Mouse (Mus musculus) forebrain, embryonic 15.5 days (tissue): ENCODE results near the gene Zdbf2. TPM values are rescaled to one million over a fixed set of nuclear protein-coding genes. Genes with fewer than 3 reads are reported as not detected.

ENCODE experiments used
- ATAC-seq: fragments of 200-750 bp; cut with Nextera tagmentation; replicated peaks from 2 replicates; pipeline ENCODE4 v1.8.0; 2017; ENCODE audit warnings: mild to moderate bottlenecking, moderate TSS enrichment, moderate library complexity
- H3K27ac ChIP-seq: fragments of 300-500 bp; sonication (generic); replicated peaks from 2 replicates; pipeline ENCODE4 v1.5.1; 2015; ENCODE audit warnings: mild to moderate bottlenecking, inconsistent platforms
- H3K27me3 ChIP-seq: fragments of 300-500 bp; sonication (generic); 2 replicates; pipeline ENCODE4 v1.6.1; 2015; ENCODE audit warnings: inconsistent platforms
- H3K36me3 ChIP-seq: fragments of 300-500 bp; sonication (generic); 2 replicates; pipeline ENCODE4 v1.6.1; 2015; ENCODE audit warnings: mild to moderate bottlenecking, inconsistent platforms
- H3K4me1 ChIP-seq: fragments of 300-500 bp; sonication (generic); 2 replicates; pipeline ENCODE4 v1.6.1; 2015; ENCODE audit warnings: inconsistent platforms
- H3K4me2 ChIP-seq: fragments of 300-500 bp; sonication (generic); replicated peaks from 2 replicates; pipeline ENCODE4 v1.6.1; 2015; ENCODE audit warnings: mild to moderate bottlenecking, inconsistent platforms
- H3K4me3 ChIP-seq: fragments of 300-500 bp; sonication (generic); 2 replicates; pipeline ENCODE4 v1.5.1; 2015; ENCODE audit warnings: mild to moderate bottlenecking, inconsistent platforms
- H3K9ac ChIP-seq: fragments of 300-500 bp; sonication (generic); replicated peaks from 2 replicates; pipeline ENCODE4 v1.6.1; 2015; ENCODE audit warnings: mild to moderate bottlenecking, inconsistent platforms
- H3K9me3 ChIP-seq: fragments of 300-500 bp; sonication (generic); 2 replicates; pipeline ENCODE4 v1.6.1; 2016; ENCODE audit warnings: inconsistent platforms
- WGBS: fragments of 180-500 bp; shearing (Covaris S2); methylation state at CpG from one replicate; pipeline ENCODE4 v1.1.7; 2015; ENCODE audit warnings: mixed read lengths; 5-methylcytosine and 5-hydroxymethylcytosine counted together
- polyA plus RNA-seq: library from polyadenylated mRNA; unstranded; fragments of >200 nt; fragmentation: Nextera tagmentation; extraction: Ambion mirVana; gene quantifications from 2 replicates; pipeline ENCODE4 v1.2.1, GENCODE M21; 2015

The Zdbf2 gene
- polyA plus RNA-seq, result 30.4 and 34.8 TPM in 2 replicates

- peak within 1 kb of the TSS; percentile 57 for H3K9ac ChIP-seq
- H3K4me3 ChIP-seq, result peak within 1 kb of the TSS; percentile 53
- H3K4me1 ChIP-seq, result no peaks in the 10 kb centered on the region
- peak within 1 kb of the TSS; percentile 76 for H3K27ac ChIP-seq
- peaks cover 61% of the 10 kb centered on the region for H3K27me3 ChIP-seq
- H3K36me3 ChIP-seq, result no peaks in the 10 kb centered on the region
- under 1% methylated on average over 49 of the region's 49 CpGs for WGBS
- ATAC-seq, result peak; percentile 95
- peak within 1 kb of the TSS; percentile 50 for H3K4me2 ChIP-seq
- H3K9me3 ChIP-seq, result no peaks in the 10 kb centered on the region
Observed at GRCm38 (mm10) chr1:63272741-63273338, at the start of gene Zdbf2. Zdbf2 (plus strand) TSS chr1:63273265.

GRCm38 (mm10) chr1:63225009-63225408 lies 48.1 kb upstream of the Zdbf2 start:
- H3K9me3 ChIP-seq, result no peaks in the 10 kb centered on the region
- no peak for ATAC-seq
- H3K27me3 ChIP-seq, result no peaks in the 10 kb centered on the region
- WGBS, result 93% methylated on average over 4 of the region's 4 CpGs
- H3K4me2 ChIP-seq, result no peak overlapping the region
- no peak overlapping the region for H3K4me3 ChIP-seq
- H3K36me3 ChIP-seq, result no peaks in the 10 kb centered on the region
- H3K4me1 ChIP-seq, result no peaks in the 10 kb centered on the region
- H3K9ac ChIP-seq, result no peak overlapping the region
- H3K27ac ChIP-seq, result no peak overlapping the region

- Histone ChIP-seq H3K4me3 (no peak overlapping the region), H3K36me3 (no peaks in the 10 kb centered on the region), H3K27ac (no peak overlapping the region), H3K9ac (no peak overlapping the region), H3K4me2 (no peak overlapping the region), H3K27me3 (no peaks in the 10 kb centered on the region), H3K9me3 (no peaks in the 10 kb centered on the region), H3K4me1 (no peaks in the 10 kb centered on the region)
- no peak for ATAC-seq
- 13% methylated on average over 7 of the region's 7 CpGs for WGBS
Observed at GRCm38 (mm10) chr1:63225890-63226289, 47.2 kb upstream of the Zdbf2 start.

- ATAC-seq, result no peak
- no peak overlapping the region for H3K27ac ChIP-seq
- H3K4me2 ChIP-seq, result no peak overlapping the region
- no peaks in the 10 kb centered on the region for H3K36me3 ChIP-seq
- no peak overlapping the region for H3K4me3 ChIP-seq
- H3K4me1 ChIP-seq, result no peaks in the 10 kb centered on the region
- no peaks in the 10 kb centered on the region for H3K9me3 ChIP-seq
- no peak overlapping the region for H3K9ac ChIP-seq
- H3K27me3 ChIP-seq, result no peaks in the 10 kb centered on the region
- WGBS, result 86% methylated on average over 5 of the region's 5 CpGs
Observed at GRCm38 (mm10) chr1:63227241-63227640, 45.8 kb upstream of the Zdbf2 start.

GRCm38 (mm10) chr1:63237371-63237770 lies 35.7 kb upstream of the Zdbf2 start:
- H3K4me1 ChIP-seq, result 0 out of 2 replicates have a peak, but pooled peaks cover 2% of the 10 kb centered on the region
- no peak overlapping the region for H3K9ac ChIP-seq
- no peak for ATAC-seq
- H3K4me2 ChIP-seq, result no peak overlapping the region
- no peaks in the 10 kb centered on the region for H3K9me3 ChIP-seq
- H3K27me3 ChIP-seq, result no peaks in the 10 kb centered on the region
- WGBS, result 3% methylated on average over 5 of the region's 5 CpGs
- no peak overlapping the region for H3K4me3 ChIP-seq
- H3K36me3 ChIP-seq, result no peaks in the 10 kb centered on the region
- no peak overlapping the region for H3K27ac ChIP-seq

- no peak overlapping the region for H3K9ac ChIP-seq
- WGBS, result 61% methylated on average over 4 of the region's 4 CpGs
- H3K27ac ChIP-seq, result no peak overlapping the region
- no peak overlapping the region for H3K4me2 ChIP-seq
- H3K9me3 ChIP-seq, result no peaks in the 10 kb centered on the region
- no peak for ATAC-seq
- no peak overlapping the region for H3K4me3 ChIP-seq
- H3K27me3 ChIP-seq, result no peaks in the 10 kb centered on the region
- 0 out of 2 replicates have a peak, but pooled peaks cover 2% of the 10 kb centered on the region for H3K4me1 ChIP-seq
- H3K36me3 ChIP-seq, result no peaks in the 10 kb centered on the region
Observed at GRCm38 (mm10) chr1:63239305-63239704, 33.8 kb upstream of the Zdbf2 start.

- H3K9me3 ChIP-seq, result no peaks in the 10 kb centered on the region
- no peak for ATAC-seq
Observed at GRCm38 (mm10) chr1:63239751-63240150, 33.3 kb upstream of the Zdbf2 start.

GRCm38 (mm10) chr1:63243854-63244253 lies 29.2 kb upstream of the Zdbf2 start:
- Histone ChIP-seq H3K9me3 (no peaks in the 10 kb centered on the region), H3K27me3 (peaks cover 10% of the 10 kb centered on the region; the same call in 1 of the 2 replicates), H3K4me3 (no peak overlapping the region), H3K36me3 (no peaks in the 10 kb centered on the region), H3K9ac (no peak overlapping the region), H3K4me2 (no peak overlapping the region), H3K4me1 (peaks cover 10% of the 10 kb centered on the region), H3K27ac (no peak overlapping the region)
- WGBS, result 40% methylated on average over 4 of the region's 4 CpGs
- no peak for ATAC-seq

More at GRCm38 (mm10) chr1:63239751-63240150, 33.3 kb upstream of the Zdbf2 start:
- H3K4me2 ChIP-seq, result no peak overlapping the region
- 82% methylated on average over 8 of the region's 8 CpGs for WGBS
- no peak overlapping the region for H3K4me3 ChIP-seq
- H3K4me1 ChIP-seq, result 0 out of 2 replicates have a peak, but pooled peaks cover 2% of the 10 kb centered on the region
- no peaks in the 10 kb centered on the region for H3K36me3 ChIP-seq
- H3K9ac ChIP-seq, result no peak overlapping the region
- H3K27ac ChIP-seq, result no peak overlapping the region
- 0 out of 2 replicates have a peak, but pooled peaks cover under 1% of the 10 kb centered on the region for H3K27me3 ChIP-seq

GRCm38 (mm10) chr1:63246862-63247521 lies 26.1 kb upstream of the Zdbf2 start:
- H3K9ac ChIP-seq, result no peak overlapping the region
- H3K9me3 ChIP-seq, result no peaks in the 10 kb centered on the region
- no peak overlapping the region for H3K27ac ChIP-seq
- peaks cover 42% of the 10 kb centered on the region for H3K27me3 ChIP-seq
- H3K4me3 ChIP-seq, result peak overlapping the region; percentile 23
- 2% methylated on average over 16 of the region's 16 CpGs for WGBS
- H3K4me1 ChIP-seq, result peaks cover 10% of the 10 kb centered on the region
- H3K36me3 ChIP-seq, result no peaks in the 10 kb centered on the region
- H3K4me2 ChIP-seq, result peak overlapping the region; percentile 56
- ATAC-seq, result peak; percentile 74

GRCm38 (mm10) chr1:63247831-63248359 lies 25.2 kb upstream of the Zdbf2 start:
- Histone ChIP-seq H3K9me3 (no peaks in the 10 kb centered on the region), H3K4me1 (peaks cover 10% of the 10 kb centered on the region), H3K9ac (peak overlapping the region; percentile 36; the same call in 1 of the 2 replicates), H3K4me3 (peak overlapping the region; percentile 35), H3K36me3 (no peaks in the 10 kb centered on the region), H3K27ac (peak overlapping the region; percentile 58), H3K27me3 (peaks cover 44% of the 10 kb centered on the region), H3K4me2 (peak overlapping the region; percentile 56)
- ATAC-seq, result no peak
- under 1% methylated on average over 18 of the region's 18 CpGs for WGBS

GRCm38 (mm10) chr1:63248360-63248851 lies 24.7 kb upstream of the Zdbf2 start:
- H3K9me3 ChIP-seq, result no peaks in the 10 kb centered on the region
- no peak for ATAC-seq
- peaks cover 10% of the 10 kb centered on the region for H3K4me1 ChIP-seq
- peaks cover 46% of the 10 kb centered on the region for H3K27me3 ChIP-seq
- 3% methylated on average over 44 of the region's 44 CpGs for WGBS
- no peaks in the 10 kb centered on the region for H3K36me3 ChIP-seq
- H3K4me2 ChIP-seq, result peak overlapping the region; percentile 56
- H3K27ac ChIP-seq, result peak overlapping the region; percentile 58
- peak overlapping the region; percentile 36; the same call in 1 of the 2 replicates for H3K9ac ChIP-seq
- peak overlapping the region; percentile 35 for H3K4me3 ChIP-seq

GRCm38 (mm10) chr1:63249261-63249660 lies 23.8 kb upstream of the Zdbf2 start:
- Histone ChIP-seq H3K27me3 (peaks cover 53% of the 10 kb centered on the region), H3K4me2 (no peak overlapping the region), H3K9ac (no peak overlapping the region), H3K4me1 (peaks cover 10% of the 10 kb centered on the region), H3K36me3 (no peaks in the 10 kb centered on the region), H3K9me3 (no peaks in the 10 kb centered on the region), H3K4me3 (no peak overlapping the region), H3K27ac (no peak overlapping the region)
- no peak for ATAC-seq
- WGBS, result 55% methylated on average over 4 of the region's 4 CpGs
